Mouse (Mus musculus) olfactory bulb, adult 2 months (tissue): Measurements from ENCODE around the gene Olfr47. TPM values are rescaled to one million over a fixed set of nuclear protein-coding genes. Genes with fewer than 3 reads are reported as not detected.

ENCODE experiments used
- H3K27ac ChIP-seq: fragments of 200-500 bp; 2 replicates; pipeline ENCODE4 v1.5.1; 2012; ENCODE audit warnings: low read depth, low read length; ENCODE audit not compliant: insufficient read depth
- H3K4me1 ChIP-seq: fragments of 200-500 bp; 2 replicates; pipeline ENCODE4 v1.6.1; 2012; ENCODE audit warnings: low read length; ENCODE audit not compliant: control insufficient read depth, insufficient read depth
- H3K4me3 ChIP-seq: fragments of 200-500 bp; 2 replicates; pipeline ENCODE4 v1.5.1; 2012; ENCODE audit warnings: mild to moderate bottlenecking, low read depth, low read length, moderate library complexity; ENCODE audit not compliant: insufficient read depth
- CTCF ChIP-seq: fragments of 200-500 bp; IDR thresholded peaks from 2 replicates; pipeline ENCODE4 v1.5.1; 2012; ENCODE audit warnings: low read depth, mild to moderate bottlenecking, low read length, moderate library complexity; ENCODE audit not compliant: insufficient read depth
- POLR2A ChIP-seq: fragments of 200-500 bp; IDR thresholded peaks from 2 replicates; pipeline ENCODE4 v1.6.1; 2012; ENCODE audit warnings: mild to moderate bottlenecking, low read depth, low read length, moderate library complexity; ENCODE audit not compliant: insufficient read depth
- WGBS: fragments of 180-500 bp; shearing (Covaris S2); methylation state at CpG from one replicate; pipeline ENCODE4 v1.1.7; 2018; 5-methylcytosine and 5-hydroxymethylcytosine counted together
- polyA plus RNA-seq: library from polyadenylated mRNA; stranded (reverse); fragments of >200 nt; gene quantifications from 2 replicates; pipeline ENCODE4 v1.2.4, GENCODE M21; 2012; ENCODE audit warnings: low replicate concordance; ENCODE audit not compliant: missing spikeins, insufficient read depth, insufficient read length

Gene Olfr47
- polyA plus RNA-seq, 1 experiment = not detected

- no peak overlapping the region for H3K4me3 ChIP-seq
- no peak for TF ChIP-seq POLR2A
- no peak for TF ChIP-seq CTCF
- no peak overlapping the region for H3K27ac ChIP-seq
- 75% methylated on average over 7 of the region's 7 CpGs for WGBS
- H3K4me1 ChIP-seq = no peaks in the 10 kb centered on the region
These were observed 23.0 kb downstream of the Olfr47 start for GRCm38 (mm10) chr6:43254193-43254926.

GRCm38 (mm10) chr6:43260756-43261155 is 29.4 kb downstream of the Olfr47 start:
- TF ChIP-seq POLR2A (no peak), CTCF (no peak)
- Histone ChIP-seq H3K27ac (no peak overlapping the region), H3K4me3 (no peak overlapping the region), H3K4me1 (0 out of 2 replicates have a peak, but pooled peaks cover 2% of the 10 kb centered on the region)
- WGBS = 78% methylated on average over 2 of the region's 2 CpGs

GRCm38 (mm10) chr6:43265363-43266041 is 34.2 kb downstream of the Olfr47 start, which contains the start of gene Arhgef5:
Arhgef5 (plus strand) TSS chr6:43265582.
- Histone ChIP-seq H3K4me1 (0 out of 2 replicates have a peak, but pooled peaks cover 4% of the 10 kb centered on the region), H3K27ac (no peak within 1 kb of the TSS), H3K4me3 (peak within 1 kb of the TSS; percentile 41)
- WGBS = 3% methylated on average over 47 of the region's 48 CpGs
- TF ChIP-seq POLR2A (no peak), CTCF (no peak)

- no peak for TF ChIP-seq POLR2A
- TF ChIP-seq CTCF = no peak
- Histone ChIP-seq H3K4me1 (0 out of 2 replicates have a peak, but pooled peaks cover 4% of the 10 kb centered on the region), H3K4me3 (no peak overlapping the region), H3K27ac (no peak overlapping the region)
- 29% methylated on average over 8 of the region's 8 CpGs for WGBS
These were observed 35.0 kb downstream of the Olfr47 start for GRCm38 (mm10) chr6:43266356-43266755.

GRCm38 (mm10) chr6:43272597-43272996 is 41.3 kb downstream of the Olfr47 start:
- no peak overlapping the region for H3K27ac ChIP-seq
- no peak overlapping the region for H3K4me3 ChIP-seq
- TF ChIP-seq CTCF (no peak), POLR2A (no peak)
- no peaks in the 10 kb centered on the region for H3K4me1 ChIP-seq

GRCm38 (mm10) chr6:43274123-43274522 is 42.8 kb downstream of the Olfr47 start:
- Histone ChIP-seq H3K4me3 (no peak overlapping the region), H3K27ac (no peak overlapping the region), H3K4me1 (no peaks in the 10 kb centered on the region)
- TF ChIP-seq POLR2A (no peak), CTCF (no peak)
- WGBS = 91% methylated on average over 4 of the region's 4 CpGs

GRCm38 (mm10) chr6:43278247-43278646 is 46.9 kb downstream of the Olfr47 start:
- TF ChIP-seq CTCF = no peak
- no peak for TF ChIP-seq POLR2A
- H3K4me3 ChIP-seq = no peak overlapping the region
- no peak overlapping the region for H3K27ac ChIP-seq
- no peaks in the 10 kb centered on the region for H3K4me1 ChIP-seq

GRCm38 (mm10) chr6:43280481-43280880 is 49.2 kb downstream of the Olfr47 start:
- Histone ChIP-seq H3K27ac (no peak overlapping the region), H3K4me1 (no peaks in the 10 kb centered on the region), H3K4me3 (no peak overlapping the region)
- WGBS = 96% methylated on average over 5 of the region's 5 CpGs
- TF ChIP-seq CTCF (no peak), POLR2A (no peak)

Other genes with a start within 250 kb of the Olfr47 start
- not detected in 2 replicates for gene Olfr441, start 125.2 kb upstream of the Olfr47 start, polyA plus RNA-seq
- gene Olfr237-ps1, start 85.0 kb upstream of the Olfr47 start, polyA plus RNA-seq = not detected in 2 replicates
- not detected in 2 replicates for gene Olfr437, start 68.2 kb upstream of the Olfr47 start, polyA plus RNA-seq
- not detected in 2 replicates for gene Olfr13, start 59.4 kb upstream of the Olfr47 start, polyA plus RNA-seq
- gene Olfr435, start 34.4 kb upstream of the Olfr47 start, polyA plus RNA-seq = not detected in 2 replicates
- not detected in 2 replicates for gene Olfr434, start 18.5 kb upstream of the Olfr47 start, polyA plus RNA-seq
- not detected in 2 replicates for gene Arhgef5, start 34.1 kb downstream of the Olfr47 start, polyA plus RNA-seq
- gene Nobox, start 78.0 kb downstream of the Olfr47 start, polyA plus RNA-seq = not detected in 2 replicates